Mouse (Mus musculus) ZHBTc4 (cell line): ENCODE results near the gene Rnf11.

Source experiments
- DNase-seq: peaks from one replicate; pipeline ENCODE4 v3.0.0-alpha.2; 2011; ENCODE audit warnings: low read depth, low spot score

Rnf11 gene

DNA sequence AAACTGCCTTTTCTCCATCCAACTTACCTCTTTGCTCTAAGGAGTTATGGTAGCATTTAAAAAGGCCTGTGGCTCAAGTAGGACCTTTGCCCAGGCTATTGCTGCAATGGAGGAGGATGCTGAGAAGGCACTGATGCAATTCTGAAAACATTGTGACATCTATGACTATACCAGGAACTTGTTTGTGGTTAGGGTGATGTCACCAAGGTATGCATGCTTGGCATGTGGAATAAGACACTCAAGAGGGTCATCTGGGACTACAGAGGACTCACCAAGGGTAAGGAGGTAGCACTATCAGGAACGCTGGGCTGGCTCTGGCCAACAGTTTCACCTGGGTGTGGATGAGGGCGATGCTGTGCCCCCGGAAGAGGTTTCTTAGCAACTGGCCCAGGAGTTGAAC, at the start of gene Rnf11:
Gene Rnf11 (minus strand): TSS at position 108 of the 400 bp plus-strand sequence.
- no peak for DNase-seq

DNA sequence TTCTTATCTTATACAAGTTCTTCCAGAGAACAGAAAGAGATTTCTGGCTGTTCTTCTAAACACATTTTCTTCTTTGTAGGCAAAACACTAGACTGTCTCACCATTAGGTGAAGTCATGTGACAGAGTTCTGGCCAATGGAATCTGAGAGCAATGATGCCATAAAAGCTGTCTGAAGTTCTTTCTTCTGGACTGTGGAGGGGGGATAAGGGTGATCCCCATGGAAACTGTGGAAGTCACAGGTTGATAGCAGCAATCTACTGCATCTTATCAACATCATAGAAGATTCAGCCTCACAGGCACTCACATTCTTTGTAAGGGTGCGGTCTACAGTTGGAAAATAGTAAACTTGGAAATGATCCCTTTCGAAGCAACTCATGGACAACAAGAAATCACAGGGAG, 46.6 kb upstream of the Rnf11 start, which contains the start of gene 4930522H14Rik:
Gene 4930522H14Rik (minus strand): TSS at position 187 of the 400 bp plus-strand sequence.
- no peak for DNase-seq

- DNase-seq = no peak
Observed at GRCm38 (mm10) chr4:109530245-109530816, 45.8 kb upstream of the Rnf11 start.

DNA sequence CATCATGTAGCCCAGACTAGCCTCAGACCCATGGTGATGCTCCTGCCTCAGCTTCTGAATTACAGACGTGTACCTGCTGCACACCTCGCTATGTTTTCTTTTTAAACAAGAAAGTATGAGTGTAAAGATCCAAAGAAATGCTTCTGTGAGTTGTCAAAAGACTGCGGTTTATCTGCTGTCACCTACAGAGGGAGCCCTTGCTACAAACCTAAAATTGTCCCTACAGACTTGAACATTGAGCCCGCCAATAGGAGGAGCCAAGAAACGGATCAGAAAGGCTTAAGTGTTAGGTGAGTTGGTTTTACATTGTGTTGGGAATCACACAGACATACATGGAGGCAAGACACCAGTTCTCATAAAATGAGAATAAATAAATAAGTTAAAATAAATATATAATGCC, 20.4 kb upstream of the Rnf11 start:
- DNase-seq = peak; percentile 79

DNA sequence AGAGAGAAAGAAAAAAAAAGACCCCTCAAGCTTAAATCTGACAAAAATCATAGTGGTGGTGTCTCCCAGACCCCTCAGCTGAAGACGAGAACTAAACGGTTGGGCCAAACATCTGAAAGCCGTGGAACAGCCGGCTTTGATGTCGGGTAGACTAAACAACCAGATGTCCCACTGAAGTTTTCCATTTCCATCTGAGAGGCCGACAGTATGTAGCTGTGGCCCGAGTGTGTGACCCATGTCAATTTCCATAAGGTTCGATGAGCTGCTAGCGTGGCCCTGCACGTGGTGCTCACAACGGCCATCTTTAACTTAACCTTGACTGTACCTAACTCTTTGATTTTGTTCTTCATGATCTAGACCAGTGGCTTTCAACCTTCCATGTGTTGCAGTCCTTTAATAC, 13.9 kb upstream of the Rnf11 start:
- DNase-seq = no peak

DNA sequence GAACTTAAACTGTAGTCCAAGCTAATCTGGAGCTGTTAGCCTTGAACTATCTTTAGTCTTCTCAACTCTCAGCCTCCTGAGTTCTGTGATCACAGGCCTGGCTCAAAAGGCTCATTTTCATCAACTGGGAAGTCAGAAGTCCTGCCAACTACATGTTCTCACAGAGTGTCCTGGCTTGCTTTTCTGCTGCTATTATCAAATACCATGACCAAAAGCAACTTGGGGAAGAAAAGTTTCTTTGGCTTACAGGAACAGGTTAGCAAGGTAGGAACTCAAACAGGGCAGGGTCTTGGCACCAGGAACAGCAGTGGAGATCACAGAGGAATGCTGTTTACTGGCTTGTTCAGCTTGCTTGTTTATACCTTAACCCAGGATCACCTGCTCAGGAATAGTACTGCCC, 9.1 kb upstream of the Rnf11 start:
- DNase-seq = no peak

GRCm38 (mm10) chr4:109488812-109489211, 4.3 kb upstream of the Rnf11 start:
- DNase-seq = no peak

DNA sequence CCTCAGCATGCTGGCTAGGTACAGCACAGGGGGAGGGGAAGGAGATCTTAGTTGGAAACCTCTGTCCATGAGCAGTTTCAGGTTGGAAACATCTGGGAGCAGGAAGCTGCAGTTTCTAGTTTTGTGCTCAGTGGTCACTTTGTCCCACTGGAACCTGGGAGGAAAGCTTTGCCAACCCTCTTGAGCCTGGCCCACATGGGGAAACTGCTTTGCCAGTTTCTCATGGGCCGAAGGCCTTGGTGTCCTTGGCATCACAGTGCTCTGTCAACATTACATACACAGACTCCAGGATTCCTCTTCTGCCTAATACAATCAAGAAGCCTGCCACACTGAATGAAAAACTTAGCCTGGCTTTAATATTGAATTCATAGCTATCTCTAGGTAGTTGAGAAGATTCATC, 1.8 kb downstream of the Rnf11 start:
- DNase-seq = no peak

DNA sequence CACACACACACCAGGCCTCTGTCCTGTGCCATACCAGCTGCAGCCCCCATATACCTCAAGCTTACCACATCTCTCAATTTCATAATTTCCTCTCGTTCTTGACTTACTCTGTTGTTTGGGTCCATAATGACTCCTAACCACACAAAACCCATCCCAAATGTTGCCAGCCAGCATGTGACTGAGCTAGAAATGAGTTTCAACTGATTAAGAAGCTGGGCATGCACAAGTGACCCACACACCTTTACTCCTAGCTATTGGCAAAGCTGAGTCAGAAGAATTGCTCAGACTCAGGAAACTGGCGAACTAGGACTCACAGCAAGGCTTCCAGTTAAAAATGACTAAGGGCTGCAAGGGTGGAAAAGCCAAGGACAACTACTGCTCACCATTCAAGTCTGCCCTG, 3.1 kb downstream of the Rnf11 start:
- DNase-seq = no peak

- no peak for DNase-seq
Observed at GRCm38 (mm10) chr4:109477454-109477853, 7.1 kb downstream of the Rnf11 start.

GRCm38 (mm10) chr4:109476554-109477014, 7.9 kb downstream of the Rnf11 start:
- DNase-seq = peak; percentile 94

- DNase-seq = peak; percentile 66
Observed at GRCm38 (mm10) chr4:109475577-109476553, 8.7 kb downstream of the Rnf11 start.

GRCm38 (mm10) chr4:109475078-109475477, 9.4 kb downstream of the Rnf11 start:
- no peak for DNase-seq

- no peak for DNase-seq
Observed at GRCm38 (mm10) chr4:109472566-109472965, 12.0 kb downstream of the Rnf11 start.

DNA sequence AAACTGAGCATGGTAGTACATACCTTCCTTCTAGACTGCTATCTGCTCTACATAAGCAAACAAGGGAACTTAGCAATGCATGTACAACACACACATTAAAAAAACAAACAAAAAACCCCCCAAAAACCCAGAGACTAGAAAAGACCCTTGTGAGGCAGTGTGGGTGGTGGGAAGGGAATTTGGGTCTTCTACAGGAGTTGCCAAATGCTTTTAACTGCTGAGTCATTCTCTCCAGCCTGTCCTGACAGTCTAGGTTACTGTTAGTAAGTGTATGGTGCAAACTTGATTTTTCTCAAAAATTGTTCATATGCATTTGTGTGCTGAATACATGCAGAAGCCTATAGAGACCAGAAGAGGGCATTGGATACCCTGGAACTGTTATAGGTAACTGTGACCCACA, 12.9 kb downstream of the Rnf11 start:
- no peak for DNase-seq

- DNase-seq = no peak
Observed at GRCm38 (mm10) chr4:109467687-109468086, 16.8 kb downstream of the Rnf11 start.

DNA sequence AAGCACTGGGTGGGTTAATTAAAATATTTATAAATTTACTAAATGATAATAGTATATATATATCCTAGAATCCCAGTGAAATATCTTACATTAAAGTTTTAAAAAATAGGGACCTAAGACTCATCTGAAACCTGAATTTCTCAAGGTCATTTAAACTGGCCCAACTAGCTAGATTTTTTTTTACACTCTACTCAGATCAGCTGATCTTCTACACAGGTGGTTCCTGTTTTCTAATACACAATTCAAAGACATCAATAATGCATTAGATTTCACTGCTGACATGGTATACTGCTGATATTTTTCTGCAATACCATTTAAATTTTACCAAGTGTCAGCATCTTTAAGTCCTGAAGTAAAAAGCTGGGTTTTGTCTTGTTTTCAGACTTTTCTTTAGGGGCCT, 20.6 kb downstream of the Rnf11 start:
- DNase-seq = no peak

GRCm38 (mm10) chr4:109460421-109461179, 23.9 kb downstream of the Rnf11 start:
- DNase-seq = no peak

- no peak for DNase-seq
Observed at GRCm38 (mm10) chr4:109456821-109457220, 27.7 kb downstream of the Rnf11 start.

GRCm38 (mm10) chr4:109448531-109448930, 36.0 kb downstream of the Rnf11 start:
- no peak for DNase-seq

DNA sequence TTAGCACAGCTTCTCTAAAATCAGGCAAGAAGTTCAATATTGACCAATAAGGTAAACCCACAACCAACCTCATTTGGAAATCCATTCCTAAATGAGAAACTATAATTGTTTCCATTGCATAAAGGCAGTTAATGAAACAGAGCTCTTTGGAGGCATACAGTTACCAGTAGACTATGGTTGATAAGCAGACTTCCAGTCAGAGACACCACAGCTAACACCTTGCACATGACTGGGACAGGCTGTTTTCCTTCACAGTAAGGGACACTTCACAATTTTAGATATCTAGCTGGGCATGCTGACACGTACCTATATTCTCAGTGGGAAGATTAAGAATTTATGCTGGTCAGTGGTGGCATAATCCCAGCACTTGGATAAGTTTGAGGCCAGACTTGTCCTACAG, 38.6 kb downstream of the Rnf11 start:
- no peak for DNase-seq

DNA sequence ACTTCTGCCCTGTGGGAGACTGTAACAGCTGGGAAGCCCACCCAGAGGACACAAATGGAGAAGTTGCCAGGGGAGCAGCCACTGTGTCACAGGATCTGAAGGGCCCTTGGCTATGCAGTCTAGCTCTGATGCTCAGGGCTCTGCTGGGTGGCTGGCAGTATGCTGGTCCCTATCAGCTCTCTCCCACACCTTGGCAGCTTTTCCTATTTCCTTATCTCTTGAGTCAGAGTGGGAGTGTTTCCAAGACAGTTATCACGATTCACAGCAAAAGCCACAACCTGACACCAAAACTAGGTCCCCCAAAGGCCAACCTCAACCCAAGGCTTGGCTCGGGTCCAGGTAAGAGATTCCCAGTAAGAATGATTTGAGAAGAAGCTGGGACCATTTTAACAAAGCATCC, 39.1 kb downstream of the Rnf11 start:
- no peak for DNase-seq
